Mouse (Mus musculus) MEL (cell line): ENCODE measurements around the gene Sorbs2. TPM values are rescaled to one million over a fixed set of nuclear protein-coding genes. Genes with fewer than 3 reads are reported as not detected.

Experiments
- DNase-seq: peaks from one replicate; pipeline ENCODE4 v3.0.0; 2011; ENCODE audit warnings: low read depth, low spot score
- H3K27ac ChIP-seq: 2 replicates; pipeline ENCODE4 v1.5.1; 2012; ENCODE audit warnings: low read depth, mild to moderate bottlenecking, control low read depth, low read length, moderate library complexity; ENCODE audit not compliant: control insufficient read depth
- H3K27me3 ChIP-seq, 2 experiments: fragments of 150-350 bp in 1 of 2; sonication (generic) in 1 of 2; 2 replicates each; pipeline ENCODE4 v1.6.1; 2012; ENCODE audit warnings: low read length in 2 of 2, mild to moderate bottlenecking in 2 of 2, improper control_type of control experiment in 1 of 2, moderate library complexity in 1 of 2; ENCODE audit not compliant: insufficient read depth in 2 of 2, control insufficient read depth in 1 of 2
- H3K36me3 ChIP-seq, 2 experiments: 2 replicates each; pipeline ENCODE4 v1.6.1; 2012 to 2014; ENCODE audit warnings: low read length in 2 of 2, improper control_type of control experiment in 1 of 2, inconsistent platforms in 1 of 2, mild to moderate bottlenecking in 1 of 2; ENCODE audit not compliant: insufficient read depth in 2 of 2, control insufficient read depth in 1 of 2
- H3K4me1 ChIP-seq, 2 experiments: fragments of 150-350 bp in 1 of 2; sonication (generic) in 1 of 2; 2 replicates each; pipeline ENCODE4 v1.6.1; 2012; ENCODE audit warnings: low read length in 2 of 2, improper control_type of control experiment in 1 of 2, mild to moderate bottlenecking in 1 of 2; ENCODE audit not compliant: insufficient read depth in 2 of 2, control insufficient read depth in 1 of 2
- H3K4me3 ChIP-seq, 2 experiments: fragments of 150-350 bp in 1 of 2; sonication (generic) in 1 of 2; 2 replicates each; pipeline ENCODE4 v1.5.1; 2012; ENCODE audit warnings: low read depth in 2 of 2, low read length in 2 of 2, mild to moderate bottlenecking in 2 of 2, moderate library complexity in 2 of 2, control low read depth in 1 of 2, improper control_type of control experiment in 1 of 2; ENCODE audit not compliant: control insufficient read depth in 1 of 2, insufficient read depth in 1 of 2
- H3K79me2 ChIP-seq: 2 replicates; pipeline ENCODE4 v1.6.1; 2012; ENCODE audit warnings: mild to moderate bottlenecking, low read length, moderate library complexity; ENCODE audit not compliant: control insufficient read depth, poor library complexity, insufficient read depth
- H3K9ac ChIP-seq: 2 replicates; pipeline ENCODE4 v1.6.1; 2012; ENCODE audit warnings: low read depth, mild to moderate bottlenecking, control low read depth, low read length, moderate library complexity; ENCODE audit not compliant: control insufficient read depth, poor library complexity, severe bottlenecking
- H3K9me3 ChIP-seq: fragments of 150-350 bp; sonication (generic); replicated peaks from 2 replicates; pipeline ENCODE4 v1.6.1; 2012; ENCODE audit warnings: mild to moderate bottlenecking, low read length, improper control_type of control experiment, moderate library complexity; ENCODE audit not compliant: insufficient read depth
- CHD1 ChIP-seq: IDR thresholded peaks from 2 replicates; pipeline ENCODE4 v1.6.1; 2012; ENCODE audit warnings: low read depth, mild to moderate bottlenecking, inconsistent platforms, low read length, improper control_type of control experiment
- CHD2 ChIP-seq: IDR thresholded peaks from 2 replicates; pipeline ENCODE4 v1.6.1; 2011; ENCODE audit warnings: low read length, improper control_type of control experiment
- GABPA ChIP-seq: IDR thresholded peaks from 2 replicates; pipeline ENCODE4 v1.6.1; 2012; ENCODE audit warnings: low read depth, mild to moderate bottlenecking, inconsistent platforms, low read length, improper control_type of control experiment, moderate library complexity
- GATA1 ChIP-seq: IDR thresholded peaks from 2 replicates; pipeline ENCODE4 v1.6.1; 2011; ENCODE audit warnings: low read depth, low read length, improper control_type of control experiment
- KAT2A ChIP-seq: conservative IDR thresholded peaks from 2 replicates; pipeline ENCODE4 v1.6.1; 2012; ENCODE audit warnings: low read depth, low read length, improper control_type of control experiment, inconsistent platforms
- MAFK ChIP-seq: IDR thresholded peaks from 2 replicates; pipeline ENCODE4 v1.6.1; 2011; ENCODE audit warnings: low read depth, mild to moderate bottlenecking, low read length, improper control_type of control experiment, borderline replicate concordance
- MAX ChIP-seq: IDR thresholded peaks from 2 replicates; pipeline ENCODE4 v1.6.1; 2011; ENCODE audit warnings: low read length, improper control_type of control experiment
- MXI1 ChIP-seq: IDR thresholded peaks from 2 replicates; pipeline ENCODE4 v1.6.1; 2011; ENCODE audit warnings: mild to moderate bottlenecking, low read depth, low read length, improper control_type of control experiment
- MYB ChIP-seq: IDR thresholded peaks from 2 replicates; pipeline ENCODE4 v1.6.1; 2011; ENCODE audit warnings: mild to moderate bottlenecking, low read depth, low read length, improper control_type of control experiment
- MYC ChIP-seq: IDR thresholded peaks from 2 replicates; pipeline ENCODE4 v1.6.1; 2011; ENCODE audit warnings: low read depth, mild to moderate bottlenecking, low read length, improper control_type of control experiment, moderate library complexity
- NRF1 ChIP-seq: IDR thresholded peaks from 2 replicates; pipeline ENCODE4 v1.6.1; 2014; ENCODE audit warnings: low read depth, mild to moderate bottlenecking, inconsistent platforms, low read length, improper control_type of control experiment, moderate library complexity; ENCODE audit not compliant: poor library complexity, insufficient read depth, severe bottlenecking
- POLR2A ChIP-seq, 2 experiments: IDR thresholded peaks; 2 replicates each; pipeline ENCODE4 v1.6.1; 2011 to 2012; ENCODE audit warnings: low read length in 2 of 2, mild to moderate bottlenecking in 2 of 2, control low read depth in 1 of 2, improper control_type of control experiment in 1 of 2, low read depth in 1 of 2, moderate library complexity in 1 of 2; ENCODE audit not compliant: control insufficient read depth in 1 of 2, insufficient read depth in 1 of 2, poor library complexity in 1 of 2
- POLR2AphosphoS2 ChIP-seq: IDR thresholded peaks from 2 replicates; pipeline ENCODE4 v1.6.1; 2011; ENCODE audit warnings: low read length, improper control_type of control experiment
- RCOR1 ChIP-seq: IDR thresholded peaks from 2 replicates; pipeline ENCODE4 v1.6.1; 2012; ENCODE audit warnings: low read depth, mild to moderate bottlenecking, inconsistent platforms, low read length, improper control_type of control experiment
- TAL1 ChIP-seq: IDR thresholded peaks from 2 replicates; pipeline ENCODE4 v1.6.1; 2012; ENCODE audit warnings: mild to moderate bottlenecking, inconsistent platforms, low read length, moderate library complexity, mixed read lengths
- TCF12 ChIP-seq: IDR thresholded peaks from 2 replicates; pipeline ENCODE4 v1.6.1; 2014; ENCODE audit warnings: low read depth, mild to moderate bottlenecking, inconsistent platforms, low read length, improper control_type of control experiment, moderate library complexity
- UBTF ChIP-seq: IDR thresholded peaks from 2 replicates; pipeline ENCODE4 v1.6.1; 2012; ENCODE audit warnings: low read depth, mild to moderate bottlenecking, inconsistent platforms, low read length, improper control_type of control experiment, moderate library complexity, borderline replicate concordance; ENCODE audit not compliant: insufficient read depth
- USF2 ChIP-seq, 2 experiments: IDR thresholded peaks; 2 replicates each; pipeline ENCODE4 v1.6.1; 2011 to 2012; ENCODE audit warnings: improper control_type of control experiment in 2 of 2, low read length in 2 of 2, borderline replicate concordance in 1 of 2, inconsistent platforms in 1 of 2, low read depth in 1 of 2, mild to moderate bottlenecking in 1 of 2; ENCODE audit not compliant: insufficient read depth in 1 of 2
- ZKSCAN1 ChIP-seq: IDR thresholded peaks from 2 replicates; pipeline ENCODE4 v1.6.1; 2012; ENCODE audit warnings: low read depth, mild to moderate bottlenecking, inconsistent platforms, low read length, improper control_type of control experiment, moderate library complexity
- ZNF384 ChIP-seq: IDR thresholded peaks from 2 replicates; pipeline ENCODE4 v1.6.1; 2012; ENCODE audit warnings: low read depth, mild to moderate bottlenecking, inconsistent platforms, low read length, improper control_type of control experiment
- polyA plus RNA-seq, 2 experiments: library from polyadenylated mRNA; stranded (reverse) in 1 of 2; unstranded in 1 of 2; fragments of >175 nt in 1 of 2; fragments of >200 nt in 1 of 2; gene quantifications; 2 replicates each; pipeline versions ENCODE4 v1.2.1 to v1.2.4; 2012; ENCODE audit warnings: low replicate concordance in 2 of 2, low read depth in 1 of 2; ENCODE audit not compliant: insufficient read length in 2 of 2, insufficient read depth in 1 of 2, missing spikeins in 1 of 2
- total RNA-seq: library from RNA; depleted of rRNA; stranded (reverse); fragments of 300-350 nt; gene quantifications from 2 replicates; pipeline ENCODE4 v1.2.3, GENCODE M21; 2012

The Sorbs2 gene
- total and polyA plus RNA-seq, 3 experiments, result not detected

GRCm38 (mm10) chr8:45579714-45580543 is 72.3 kb downstream of the Sorbs2 start:
- H3K79me2 ChIP-seq, result no peaks in the 10 kb centered on the region
- H3K36me3 ChIP-seq, result no peaks in the 10 kb centered on the region
- no peaks in the 10 kb centered on the region for H3K9me3 ChIP-seq
- no peak overlapping the region for H3K27ac ChIP-seq
- H3K4me3 ChIP-seq, result no peak overlapping the region
- H3K9ac ChIP-seq, result no peak overlapping the region
- DNase-seq, result no peak
- TF ChIP-seq KAT2A (no peak), POLR2AphosphoS2 (no peak), GABPA (no peak), CHD2 (no peak), TAL1 (no peak), TCF12 (no peak), NRF1 (no peak)
- TF ChIP-seq, all 39 proteins: peak for 0
- H3K4me1 ChIP-seq, result no peaks in the 10 kb centered on the region
- H3K27me3 ChIP-seq, result no peaks in the 10 kb centered on the region

GRCm38 (mm10) chr8:45580544-45580866 is 72.9 kb downstream of the Sorbs2 start:
- no peak for DNase-seq
- Histone ChIP-seq H3K27me3 (no peaks in the 10 kb centered on the region), H3K79me2 (no peaks in the 10 kb centered on the region), H3K9me3 (no peaks in the 10 kb centered on the region), H3K36me3 (no peaks in the 10 kb centered on the region), H3K9ac (no peak overlapping the region), H3K4me1 (no peaks in the 10 kb centered on the region), H3K27ac (no peak overlapping the region), H3K4me3 (no peak overlapping the region)
- no peak for TF ChIP-seq MAFK
- TF ChIP-seq GATA1, result no peak
- TF ChIP-seq ZKSCAN1, result no peak
- TF ChIP-seq GABPA, result no peak
- TF ChIP-seq NRF1, result no peak
- TF ChIP-seq UBTF, result no peak
- TF ChIP-seq MYB, result no peak
- TF ChIP-seq RCOR1, result no peak
- TF ChIP-seq MXI1, result no peak
- no peak for TF ChIP-seq MAX
- no peak for TF ChIP-seq MYC
- no peak for TF ChIP-seq ZNF384
- no peak for TF ChIP-seq POLR2A (IDR thresholded peaks at IDR 0.05; ENCODE audit: control insufficient read depth in 1 of 2, insufficient read depth in 1 of 2, low read depth in 1 of 2, low read length in 2 of 2, poor library complexity in 1 of 2)
- no peak for TF ChIP-seq USF2 (IDR thresholded peaks at IDR 0.05; ENCODE audit: borderline replicate concordance in 1 of 2, insufficient read depth in 1 of 2, low read depth in 1 of 2, low read length in 2 of 2)
- no peak for TF ChIP-seq CHD1
